Mouse (Mus musculus): ENCODE data around the gene Ros1. TPM values are rescaled to one million over a fixed set of nuclear protein-coding genes. Genes with fewer than 3 reads are reported as not detected.

Gene Ros1
- polyA plus RNA-seq (2015; fragmentation: Nextera tagmentation; extraction: Ambion mirVana) = not detected in 2 replicates

- ATAC-seq = no peak
Measured at GRCm38 (mm10) chr10:52194957-52195852, at the start of gene Ros1. Gene Ros1, minus strand, starts transcription at chr10:52195244.

GRCm38 (mm10) chr10:52242680-52243323, 47.8 kb upstream of the Ros1 start:
- H3K4me1 ChIP-seq (ENCODE audit: control insufficient read depth, insufficient read depth, low read length) = peaks cover 3% of the 10 kb centered on the region; the same call in 1 of the 2 replicates
- H3K27ac ChIP-seq (ENCODE audit: low read length) = peak overlapping the region; percentile 8; the same call in 1 of the 2 replicates
- no peak overlapping the region for H3K4me3 ChIP-seq (ENCODE audit: low read depth, low read length)
- no peaks in the 10 kb centered on the region for H3K9me3 ChIP-seq (replicated peaks; ENCODE audit: control insufficient read depth, low read length, poor library complexity, severe bottlenecking)
- no peaks in the 10 kb centered on the region for H3K27me3 ChIP-seq (ENCODE audit: control insufficient read depth, insufficient read depth, low read depth, low read length)
- no peak overlapping the region for H3K9ac ChIP-seq (ENCODE audit: low read depth, low read length)
- 0 out of 2 replicates have a peak, but pooled peaks have one; percentile 36 for ATAC-seq
- no peaks in the 10 kb centered on the region for H3K36me3 ChIP-seq (ENCODE audit: control insufficient read depth, insufficient read depth, low read length)
- no peak overlapping the region for H3K4me2 ChIP-seq (ENCODE audit: low read length)
- 53% methylated on average over 7 of the region's 7 CpGs for WGBS

More at GRCm38 (mm10) chr10:52194957-52195852, at the start of gene Ros1:
- H3K9me3 ChIP-seq (replicated peaks; ENCODE audit: control insufficient read depth, low read length, poor library complexity, severe bottlenecking) = no peaks in the 10 kb centered on the region
- H3K9ac ChIP-seq (ENCODE audit: low read depth, low read length) = no peak within 1 kb of the TSS
- no peaks in the 10 kb centered on the region for H3K27me3 ChIP-seq (ENCODE audit: control insufficient read depth, insufficient read depth, low read depth, low read length)
- WGBS = 87% methylated on average over 7 of the region's 7 CpGs
- H3K27ac ChIP-seq (ENCODE audit: low read length) = no peak within 1 kb of the TSS
- no peaks in the 10 kb centered on the region for H3K36me3 ChIP-seq (ENCODE audit: control insufficient read depth, insufficient read depth, low read length)
- H3K4me2 ChIP-seq (ENCODE audit: low read length) = no peak within 1 kb of the TSS
- H3K4me3 ChIP-seq (ENCODE audit: low read depth, low read length) = no peak within 1 kb of the TSS
- H3K4me1 ChIP-seq (ENCODE audit: control insufficient read depth, insufficient read depth, low read length) = no peaks in the 10 kb centered on the region

GRCm38 (mm10) chr10:52242015-52242414, 47.0 kb upstream of the Ros1 start:
- no peak overlapping the region for H3K4me3 ChIP-seq (ENCODE audit: low read depth, low read length)
- no peak overlapping the region for H3K9ac ChIP-seq (ENCODE audit: low read depth, low read length)
- peaks cover 3% of the 10 kb centered on the region; the same call in 1 of the 2 replicates for H3K4me1 ChIP-seq (ENCODE audit: control insufficient read depth, insufficient read depth, low read length)
- no peaks in the 10 kb centered on the region for H3K36me3 ChIP-seq (ENCODE audit: control insufficient read depth, insufficient read depth, low read length)
- no peaks in the 10 kb centered on the region for H3K9me3 ChIP-seq (replicated peaks; ENCODE audit: control insufficient read depth, low read length, poor library complexity, severe bottlenecking)
- ATAC-seq = no peak
- H3K4me2 ChIP-seq (ENCODE audit: low read length) = no peak overlapping the region
- H3K27me3 ChIP-seq (ENCODE audit: control insufficient read depth, insufficient read depth, low read depth, low read length) = no peaks in the 10 kb centered on the region
- WGBS = 92% methylated on average over 5 of the region's 5 CpGs
- no peak overlapping the region for H3K27ac ChIP-seq (ENCODE audit: low read length)

GRCm38 (mm10) chr10:52235461-52235860, 40.4 kb upstream of the Ros1 start:
- no peak for ATAC-seq
- Histone ChIP-seq H3K4me3 (ENCODE audit: low read depth, low read length) (no peak overlapping the region), H3K9ac (ENCODE audit: low read depth, low read length) (no peak overlapping the region), H3K9me3 (replicated peaks; ENCODE audit: control insufficient read depth, low read length, poor library complexity, severe bottlenecking) (no peaks in the 10 kb centered on the region), H3K27me3 (ENCODE audit: control insufficient read depth, insufficient read depth, low read depth, low read length) (no peaks in the 10 kb centered on the region), H3K4me1 (ENCODE audit: control insufficient read depth, insufficient read depth, low read length) (peaks cover 6% of the 10 kb centered on the region; the same call in 1 of the 2 replicates), H3K27ac (ENCODE audit: low read length) (no peak overlapping the region), H3K36me3 (ENCODE audit: control insufficient read depth, insufficient read depth, low read length) (no peaks in the 10 kb centered on the region), H3K4me2 (ENCODE audit: low read length) (peak overlapping the region; percentile 82; the same call in 1 of the 2 replicates)
- WGBS = 81% methylated on average over 5 of the region's 5 CpGs

GRCm38 (mm10) chr10:52234654-52234981, 39.6 kb upstream of the Ros1 start:
- Histone ChIP-seq H3K4me1 (ENCODE audit: control insufficient read depth, insufficient read depth, low read length) (peaks cover 6% of the 10 kb centered on the region; the same call in 1 of the 2 replicates), H3K27ac (ENCODE audit: low read length) (no peak overlapping the region), H3K4me3 (ENCODE audit: low read depth, low read length) (peak overlapping the region; percentile 64), H3K9me3 (replicated peaks; ENCODE audit: control insufficient read depth, low read length, poor library complexity, severe bottlenecking) (no peaks in the 10 kb centered on the region), H3K36me3 (ENCODE audit: control insufficient read depth, insufficient read depth, low read length) (no peaks in the 10 kb centered on the region), H3K9ac (ENCODE audit: low read depth, low read length) (no peak overlapping the region), H3K4me2 (ENCODE audit: low read length) (peak overlapping the region; percentile 82), H3K27me3 (ENCODE audit: control insufficient read depth, insufficient read depth, low read depth, low read length) (no peaks in the 10 kb centered on the region)
- no peak for ATAC-seq
- 12% methylated on average over 7 of the region's 7 CpGs for WGBS

GRCm38 (mm10) chr10:52233969-52234653, 39.1 kb upstream of the Ros1 start:
- peak overlapping the region; percentile 73 for H3K9ac ChIP-seq (ENCODE audit: low read depth, low read length)
- ATAC-seq = peak; percentile 67

GRCm38 (mm10) chr10:52233301-52233968, 38.4 kb upstream of the Ros1 start, which contains the start of gene Dcbld1:
Gene Dcbld1, plus strand, starts transcription at chr10:52233619.
- peak within 1 kb of the TSS; percentile 73 for H3K9ac ChIP-seq (ENCODE audit: low read depth, low read length)
- under 1% methylated on average over 29 of the region's 60 CpGs for WGBS
- peak within 1 kb of the TSS; percentile 75 for H3K27ac ChIP-seq (ENCODE audit: low read length)
- H3K36me3 ChIP-seq (ENCODE audit: control insufficient read depth, insufficient read depth, low read length) = no peaks in the 10 kb centered on the region
- H3K4me2 ChIP-seq (ENCODE audit: low read length) = peak within 1 kb of the TSS; percentile 82
- peak; percentile 94 for ATAC-seq
- peak within 1 kb of the TSS; percentile 64 for H3K4me3 ChIP-seq (ENCODE audit: low read depth, low read length)
- peaks cover 6% of the 10 kb centered on the region; the same call in 1 of the 2 replicates for H3K4me1 ChIP-seq (ENCODE audit: control insufficient read depth, insufficient read depth, low read length)
- no peaks in the 10 kb centered on the region for H3K27me3 ChIP-seq (ENCODE audit: control insufficient read depth, insufficient read depth, low read depth, low read length)
- no peaks in the 10 kb centered on the region for H3K9me3 ChIP-seq (replicated peaks; ENCODE audit: control insufficient read depth, low read length, poor library complexity, severe bottlenecking)

More at GRCm38 (mm10) chr10:52233969-52234653, 39.1 kb upstream of the Ros1 start:
- Histone ChIP-seq H3K9me3 (replicated peaks; ENCODE audit: control insufficient read depth, low read length, poor library complexity, severe bottlenecking) (no peaks in the 10 kb centered on the region), H3K27ac (ENCODE audit: low read length) (peak overlapping the region; percentile 75), H3K4me2 (ENCODE audit: low read length) (peak overlapping the region; percentile 82), H3K4me3 (ENCODE audit: low read depth, low read length) (peak overlapping the region; percentile 64), H3K4me1 (ENCODE audit: control insufficient read depth, insufficient read depth, low read length) (peaks cover 6% of the 10 kb centered on the region; the same call in 1 of the 2 replicates), H3K27me3 (ENCODE audit: control insufficient read depth, insufficient read depth, low read depth, low read length) (no peaks in the 10 kb centered on the region), H3K36me3 (ENCODE audit: control insufficient read depth, insufficient read depth, low read length) (no peaks in the 10 kb centered on the region)
- under 1% methylated on average over 37 of the region's 40 CpGs for WGBS
